Comparison of ENCODE assay signal across 8 mouse cellular contexts in the genomic region with DNA sequence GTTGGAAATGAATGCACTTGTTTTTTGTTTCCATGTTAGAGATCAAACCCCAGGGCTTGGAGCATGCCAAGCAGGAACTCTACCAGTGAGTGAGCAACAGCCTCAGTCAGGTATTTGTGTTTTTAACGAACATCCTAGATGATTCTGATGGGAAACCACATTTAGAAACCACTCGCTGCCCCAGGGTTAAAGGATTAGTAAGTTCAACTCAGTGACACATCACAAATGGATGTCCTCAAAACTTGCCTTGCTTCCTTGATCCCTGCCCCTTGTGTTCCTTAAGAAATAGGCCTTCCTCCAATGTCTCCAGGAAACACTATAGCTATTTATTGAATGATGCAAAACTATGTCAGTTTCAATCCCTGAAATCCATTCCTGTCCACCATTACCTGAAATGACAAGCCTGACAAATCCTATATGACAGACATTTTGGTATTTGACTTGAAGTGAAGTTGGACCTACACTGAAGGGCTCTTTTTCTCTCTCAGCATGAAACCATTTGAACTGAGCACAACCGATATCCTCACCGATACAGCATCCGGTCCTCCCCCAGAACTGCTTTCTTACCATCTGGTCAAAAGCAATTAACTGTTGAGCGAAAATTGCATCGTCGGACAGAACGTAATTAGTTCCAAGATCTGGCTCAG. TPM values are rescaled to one million over a fixed set of nuclear protein-coding genes. Genes with fewer than 3 reads are reported as not detected.
DNase-seq lines count a peak whose midpoint lies in the region; ATAC-seq and TF ChIP-seq lines count a peak whose summit lies in the region.

No protein-coding gene starts in this region.

- no peak for TF ChIP-seq EP300 in stomach, postnatal 0 days (optimal IDR thresholded peaks at IDR 0.05)

- peaks cover 9% of the 10 kb centered on the region; the same call in 1 of the 2 replicates for H3K4me1 ChIP-seq in spleen, adult 2 months (ENCODE audit: control insufficient read depth, insufficient read depth, insufficient read length)
- H3K4me1 ChIP-seq in limb, embryonic 15.5 days: peaks cover 11% of the 10 kb centered on the region
- H3K4me1 ChIP-seq in stomach, postnatal 0 days (replicated peaks; ENCODE audit: control insufficient read depth, insufficient read depth): 0 out of 2 replicates have a peak, but pooled peaks cover 4% of the 10 kb centered on the region

- H3K27ac ChIP-seq in spleen, adult 2 months (ENCODE audit: insufficient read depth, low read length): no peak overlapping the region
- no peak overlapping the region for H3K27ac ChIP-seq in limb, embryonic 15.5 days
- peak overlapping the region; percentile 75; the same call in 1 of the 2 replicates for H3K27ac ChIP-seq in stomach, postnatal 0 days (replicated peaks)

- peak overlapping the region; percentile 89 for H3K4me2 ChIP-seq in limb, embryonic 15.5 days
- peak overlapping the region; percentile 98 for H3K4me2 ChIP-seq in stomach, postnatal 0 days (replicated peaks; ENCODE audit: low read depth)

- 9% methylated on average over 9 of the region's 9 CpGs for WGBS in spleen, adult 2 months
- WGBS in limb, embryonic 15.5 days: 13% methylated on average over 9 of the region's 9 CpGs
- 18% methylated on average over 9 of the region's 9 CpGs for WGBS in stomach, postnatal 0 days

- no peaks in the 10 kb centered on the region for H3K36me3 ChIP-seq in spleen, adult 2 months (ENCODE audit: control insufficient read depth, insufficient read depth, low read length)
- peaks cover 10% of the 10 kb centered on the region for H3K36me3 ChIP-seq in limb, embryonic 15.5 days
- peaks cover 2% of the 10 kb centered on the region; the same call in 1 of the 2 replicates for H3K36me3 ChIP-seq in stomach, postnatal 0 days (ENCODE audit: control insufficient read depth, insufficient read depth, low read length)

- peak overlapping the region; percentile 81 for H3K4me3 ChIP-seq in spleen, adult 2 months (ENCODE audit: extremely low read depth, insufficient read depth, insufficient read length)
- peak overlapping the region; percentile 96 for H3K4me3 ChIP-seq in limb, embryonic 15.5 days
- peak overlapping the region; percentile 86 for H3K4me3 ChIP-seq in stomach, postnatal 0 days (ENCODE audit: low read depth, low read length)

- H3K9ac ChIP-seq in limb, embryonic 15.5 days: peak overlapping the region; percentile 85
- peak overlapping the region; percentile 73 for H3K9ac ChIP-seq in stomach, postnatal 0 days (ENCODE audit: low read length)

- no peaks in the 10 kb centered on the region for H3K27me3 ChIP-seq in spleen, adult 2 months (ENCODE audit: control insufficient read depth, insufficient read depth, low read length)
- H3K27me3 ChIP-seq in limb, embryonic 15.5 days: no peaks in the 10 kb centered on the region
- H3K27me3 ChIP-seq in stomach, postnatal 0 days (ENCODE audit: control insufficient read depth, insufficient read depth, low read length): no peaks in the 10 kb centered on the region

- TF ChIP-seq CTCF in spleen, adult 2 months (IDR thresholded peaks at IDR 0.05; ENCODE audit: extremely low read depth, insufficient read depth, insufficient read length, insufficient replicate concordance): no peak
- no peak for TF ChIP-seq CTCF in stomach, postnatal 0 days (IDR thresholded peaks at IDR 0.05; ENCODE audit: low read depth)

- no peak for TF ChIP-seq POLR2A in spleen, adult 2 months (IDR thresholded peaks at IDR 0.05; ENCODE audit: low read depth, low read length)

- no peak for ATAC-seq in CD4-positive, CD25-positive, alpha-beta regulatory T cell, adult 4 months
- no peak for ATAC-seq in limb, embryonic 15.5 days (ENCODE audit: insufficient number of reproducible peaks, low FRiP score, low TSS enrichment, low read depth)
- ATAC-seq in stomach, postnatal 0 days (ENCODE audit: low FRiP score, low TSS enrichment): no peak
- ATAC-seq in erythroid progenitor cell, adult 5-6 weeks (replicated peaks; ENCODE audit: low FRiP score, poor library complexity, severe bottlenecking): no peak

- DNase-seq in CD4-positive, CD25-positive, alpha-beta regulatory T cell, adult 2 months (ENCODE audit: low read depth, low spot score): peak; percentile 45
- no peak for DNase-seq in spleen, adult 2 months (ENCODE audit: low read depth in 1 of 2, low spot score in 2 of 2)
- no peak for DNase-seq in spleen, adult 18-20 months
- DNase-seq in stomach, postnatal 0 days (ENCODE audit: low spot score): no peak
- no peak for DNase-seq in embryo, embryonic 10.5 days (ENCODE audit: low spot score)

- H3K9me3 ChIP-seq in limb, embryonic 15.5 days: no peaks in the 10 kb centered on the region
- H3K9me3 ChIP-seq in stomach, postnatal 0 days (ENCODE audit: control insufficient read depth, low read length): no peaks in the 10 kb centered on the region

RNA-seq across cellular contexts. Expression of a gene that starts 18.8 kb away (rescaled TPM):
- 10 to 100 TPM in 1 of 2 experiments, 1 to 10 TPM in 1; 7.8 to 10.2 TPM for polyA plus RNA-seq in CD4-positive, CD25-positive, alpha-beta regulatory T cell, adult 4 months (2017; shearing (Covaris generic))
- 15.4 and 18.1 TPM in 2 replicates for polyA plus RNA-seq in spleen, adult 2 months (2012; rRNA removed)
- 30.2 and 30.9 TPM in 2 replicates for polyA plus RNA-seq in limb, embryonic 15.5 days (2015; fragmentation: Nextera tagmentation; extraction: Ambion mirVana)
- 20.8 and 22.8 TPM in 2 replicates for polyA plus RNA-seq in stomach, postnatal 0 days (2015; fragmentation: Nextera tagmentation; extraction: Ambion mirVana)
- 21.0 and 34.2 TPM in 2 replicates for total RNA-seq in erythroid progenitor cell, adult 5-6 weeks (2015; ENCODE audit: low replicate concordance)
- total RNA-seq in erythroid progenitor cell, adult 5-6 weeks (2017; ENCODE audit: low replicate concordance): 7.9 and 10.7 TPM in 2 replicates

RNA-seq across cellular contexts. Expression of a gene that starts 27.2 kb away (rescaled TPM):
- polyA plus RNA-seq in CD4-positive, CD25-positive, alpha-beta regulatory T cell, adult 4 months (2017; shearing (Covaris generic)): 10 to 100 TPM; 56.5 to 73.1 TPM
- 11.8 TPM in 2 replicates for polyA plus RNA-seq in spleen, adult 2 months (2012; rRNA removed)
- polyA plus RNA-seq in limb, embryonic 15.5 days (2015; fragmentation: Nextera tagmentation; extraction: Ambion mirVana): 73.8 and 77.5 TPM in 2 replicates
- 30.4 and 31.2 TPM in 2 replicates for polyA plus RNA-seq in stomach, postnatal 0 days (2015; fragmentation: Nextera tagmentation; extraction: Ambion mirVana)
- 64.9 and 89.3 TPM in 2 replicates for total RNA-seq in erythroid progenitor cell, adult 5-6 weeks (2015; ENCODE audit: low replicate concordance)
- total RNA-seq in erythroid progenitor cell, adult 5-6 weeks (2017; ENCODE audit: low replicate concordance): 104 and 112 TPM in 2 replicates

RNA-seq across cellular contexts. Expression of a gene that starts 32.5 kb away (rescaled TPM):
- polyA plus RNA-seq in CD4-positive, CD25-positive, alpha-beta regulatory T cell, adult 4 months (2017; shearing (Covaris generic)): 100 to 1,000 TPM; 175 to 178 TPM
- polyA plus RNA-seq in spleen, adult 2 months (2012; rRNA removed): 34.5 and 37.5 TPM in 2 replicates
- 250 and 262 TPM in 2 replicates for polyA plus RNA-seq in limb, embryonic 15.5 days (2015; fragmentation: Nextera tagmentation; extraction: Ambion mirVana)
- 130 and 133 TPM in 2 replicates for polyA plus RNA-seq in stomach, postnatal 0 days (2015; fragmentation: Nextera tagmentation; extraction: Ambion mirVana)
- 62.7 and 97.3 TPM in 2 replicates for total RNA-seq in erythroid progenitor cell, adult 5-6 weeks (2015; ENCODE audit: low replicate concordance)
- total RNA-seq in erythroid progenitor cell, adult 5-6 weeks (2017; ENCODE audit: low replicate concordance): 46.7 and 52.1 TPM in 2 replicates

RNA-seq across cellular contexts. Expression of a gene that starts 34.5 kb away (rescaled TPM):
- polyA plus RNA-seq in CD4-positive, CD25-positive, alpha-beta regulatory T cell, adult 4 months (2017; shearing (Covaris generic)): not detected
- polyA plus RNA-seq in spleen, adult 2 months (2012; rRNA removed): not detected in 2 replicates
- not detected in 2 replicates for polyA plus RNA-seq in limb, embryonic 15.5 days (2015; fragmentation: Nextera tagmentation; extraction: Ambion mirVana)
- polyA plus RNA-seq in stomach, postnatal 0 days (2015; fragmentation: Nextera tagmentation; extraction: Ambion mirVana): not detected in 2 replicates
- total RNA-seq in erythroid progenitor cell, adult 5-6 weeks (2015; ENCODE audit: low replicate concordance): not detected in 2 replicates
- total RNA-seq in erythroid progenitor cell, adult 5-6 weeks (2017; ENCODE audit: low replicate concordance): not detected in 2 replicates

RNA-seq across cellular contexts. Expression of a gene that starts 44.1 kb away (rescaled TPM):
- not detected for polyA plus RNA-seq in CD4-positive, CD25-positive, alpha-beta regulatory T cell, adult 4 months (2017; shearing (Covaris generic))
- not detected in 2 replicates for polyA plus RNA-seq in spleen, adult 2 months (2012; rRNA removed)
- not detected in 2 replicates for polyA plus RNA-seq in limb, embryonic 15.5 days (2015; fragmentation: Nextera tagmentation; extraction: Ambion mirVana)
- 0.04 TPM in 1 of 2 replicates, not detected in the other for polyA plus RNA-seq in stomach, postnatal 0 days (2015; fragmentation: Nextera tagmentation; extraction: Ambion mirVana)
- total RNA-seq in erythroid progenitor cell, adult 5-6 weeks (2015; ENCODE audit: low replicate concordance): not detected in 2 replicates
- total RNA-seq in erythroid progenitor cell, adult 5-6 weeks (2017; ENCODE audit: low replicate concordance): not detected in 2 replicates
